Mouse (Mus musculus) heart, embryonic 15.5 days (tissue): ENCODE measurements around the gene Tspan32. TPM values are rescaled to one million over a fixed set of nuclear protein-coding genes. Genes with fewer than 3 reads are reported as not detected.

Experiments
- ATAC-seq: fragments of 200-750 bp; cut with Nextera tagmentation; replicated peaks from 2 replicates; pipeline ENCODE4 v1.8.0; 2017; ENCODE audit warnings: low read depth, moderate TSS enrichment; ENCODE audit not compliant: insufficient number of reproducible peaks, insufficient read depth, low FRiP score
- H3K27ac ChIP-seq: fragments of 300-500 bp; sonication (generic); 2 replicates; pipeline ENCODE4 v1.5.1; 2015; ENCODE audit warnings: mild to moderate bottlenecking, inconsistent platforms
- H3K27me3 ChIP-seq: fragments of 300-500 bp; sonication (generic); 2 replicates; pipeline ENCODE4 v1.6.1; 2015; ENCODE audit warnings: inconsistent platforms
- H3K36me3 ChIP-seq: fragments of 300-500 bp; sonication (generic); 2 replicates; pipeline ENCODE4 v1.6.1; 2015; ENCODE audit warnings: mild to moderate bottlenecking, inconsistent platforms
- H3K4me1 ChIP-seq: fragments of 300-500 bp; sonication (generic); replicated peaks from 2 replicates; pipeline ENCODE4 v1.6.1; 2015; ENCODE audit warnings: inconsistent platforms
- H3K4me2 ChIP-seq: fragments of 300-500 bp; sonication (generic); 2 replicates; pipeline ENCODE4 v1.6.1; 2015; ENCODE audit warnings: inconsistent platforms, mild to moderate bottlenecking, moderate library complexity
- H3K4me3 ChIP-seq: fragments of 300-500 bp; sonication (generic); 2 replicates; pipeline ENCODE4 v1.5.1; 2015; ENCODE audit warnings: mild to moderate bottlenecking, inconsistent platforms
- H3K9ac ChIP-seq: fragments of 300-500 bp; sonication (generic); 2 replicates; pipeline ENCODE4 v1.6.1; 2015; ENCODE audit warnings: mild to moderate bottlenecking, inconsistent platforms
- H3K9me3 ChIP-seq: fragments of 300-500 bp; sonication (generic); replicated peaks from 2 replicates; pipeline ENCODE4 v1.6.1; 2016; ENCODE audit warnings: inconsistent platforms
- WGBS: fragments of 180-500 bp; shearing (Covaris S2); methylation state at CpG from one replicate; pipeline ENCODE4 v1.1.7; 2015; ENCODE audit warnings: mixed read lengths; 5-methylcytosine and 5-hydroxymethylcytosine counted together
- polyA plus RNA-seq: library from polyadenylated mRNA; unstranded; fragments of >200 nt; fragmentation: Nextera tagmentation; extraction: Ambion mirVana; gene quantifications from 2 replicates; pipeline ENCODE4 v1.2.1, GENCODE M21; 2015

Tspan32 gene
- polyA plus RNA-seq, 1 experiment from 2014 or later, result 2.4 TPM

DNA sequence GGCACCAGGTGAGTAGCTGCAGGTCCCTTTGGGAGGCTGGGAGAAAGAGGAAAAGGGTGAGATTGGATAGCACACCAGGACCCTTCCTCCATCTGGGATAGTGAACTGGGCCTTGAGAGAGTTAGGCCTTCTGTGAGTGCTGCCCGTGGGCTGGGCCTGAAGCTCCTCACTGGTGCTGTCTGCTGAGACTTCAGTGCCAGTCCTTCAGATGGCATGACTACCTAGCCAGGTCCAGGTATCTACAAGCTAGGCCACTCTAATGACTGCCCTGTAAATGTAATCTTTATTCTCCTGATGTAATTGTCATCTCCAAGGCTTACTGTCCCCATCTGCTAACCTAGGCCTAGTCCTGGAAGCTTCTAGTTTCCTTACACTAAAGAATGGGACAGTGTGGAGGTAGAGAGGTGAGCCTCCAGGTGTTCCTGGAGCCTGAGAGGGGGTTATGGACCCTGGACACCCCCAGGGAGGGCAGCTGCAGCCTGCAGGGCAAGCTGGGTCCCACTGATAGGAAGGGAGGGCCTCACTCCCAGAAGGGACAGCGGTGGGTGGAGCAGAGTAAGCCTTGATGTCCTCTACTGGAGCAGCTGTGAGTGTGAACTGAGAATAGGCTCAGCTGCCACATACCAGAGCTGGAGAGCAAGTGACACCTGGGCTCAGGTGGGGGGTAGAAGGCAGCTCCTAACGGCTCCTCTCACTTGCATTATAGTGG lies 9.1 kb upstream of the Tspan32 start:
- Histone ChIP-seq H3K4me2 (no peak overlapping the region), H3K4me3 (no peak overlapping the region), H3K9ac (no peak overlapping the region), H3K4me1 (peaks cover 12% of the 10 kb centered on the region), H3K9me3 (0 out of 2 replicates have a peak, but pooled peaks cover 3% of the 10 kb centered on the region), H3K27me3 (peaks cover 9% of the 10 kb centered on the region; the same call in 1 of the 2 replicates), H3K27ac (no peak overlapping the region), H3K36me3 (no peaks in the 10 kb centered on the region)
- 74% methylated on average over 3 of the region's 3 CpGs for WGBS
- ATAC-seq, result no peak

- Histone ChIP-seq H3K9me3 (0 out of 2 replicates have a peak, but pooled peaks cover 3% of the 10 kb centered on the region), H3K4me1 (peaks cover 12% of the 10 kb centered on the region), H3K4me3 (no peak overlapping the region), H3K27me3 (no peaks in the 10 kb centered on the region), H3K27ac (no peak overlapping the region), H3K36me3 (no peaks in the 10 kb centered on the region), H3K4me2 (no peak overlapping the region), H3K9ac (no peak overlapping the region)
- ATAC-seq, result no peak
- WGBS, result 67% methylated on average over 2 of the region's 2 CpGs
These were observed 7.8 kb upstream of the Tspan32 start for GRCm38 (mm10) chr7:142996998-142997397.

GRCm38 (mm10) chr7:142997403-142998150 lies 7.3 kb upstream of the Tspan32 start:
- Histone ChIP-seq H3K4me2 (no peak overlapping the region), H3K27me3 (no peaks in the 10 kb centered on the region), H3K36me3 (no peaks in the 10 kb centered on the region), H3K4me3 (no peak overlapping the region), H3K9me3 (0 out of 2 replicates have a peak, but pooled peaks cover 3% of the 10 kb centered on the region), H3K27ac (no peak overlapping the region), H3K9ac (no peak overlapping the region), H3K4me1 (peaks cover 12% of the 10 kb centered on the region)
- ATAC-seq, result no peak
- WGBS, result 35% methylated on average over 3 of the region's 3 CpGs

GRCm38 (mm10) chr7:143002679-143003078 lies 2.2 kb upstream of the Tspan32 start:
- H3K27me3 ChIP-seq, result no peaks in the 10 kb centered on the region
- H3K27ac ChIP-seq, result no peak overlapping the region
- no peak overlapping the region for H3K4me2 ChIP-seq
- no peaks in the 10 kb centered on the region for H3K9me3 ChIP-seq
- H3K9ac ChIP-seq, result no peak overlapping the region
- H3K4me3 ChIP-seq, result no peak overlapping the region
- 28% methylated on average over 3 of the region's 3 CpGs for WGBS
- no peak for ATAC-seq
- peaks cover 33% of the 10 kb centered on the region for H3K4me1 ChIP-seq
- no peaks in the 10 kb centered on the region for H3K36me3 ChIP-seq

GRCm38 (mm10) chr7:143005344-143006096 lies 674 bp downstream of the Tspan32 start:
- Histone ChIP-seq H3K36me3 (no peaks in the 10 kb centered on the region), H3K4me2 (peak overlapping the region; percentile 14; the same call in 1 of the 2 replicates), H3K27ac (no peak overlapping the region), H3K4me3 (no peak overlapping the region), H3K4me1 (peaks cover 53% of the 10 kb centered on the region), H3K9me3 (no peaks in the 10 kb centered on the region), H3K27me3 (no peaks in the 10 kb centered on the region), H3K9ac (no peak overlapping the region)
- 78% methylated on average over 6 of the region's 6 CpGs for WGBS
- ATAC-seq, result no peak

DNA sequence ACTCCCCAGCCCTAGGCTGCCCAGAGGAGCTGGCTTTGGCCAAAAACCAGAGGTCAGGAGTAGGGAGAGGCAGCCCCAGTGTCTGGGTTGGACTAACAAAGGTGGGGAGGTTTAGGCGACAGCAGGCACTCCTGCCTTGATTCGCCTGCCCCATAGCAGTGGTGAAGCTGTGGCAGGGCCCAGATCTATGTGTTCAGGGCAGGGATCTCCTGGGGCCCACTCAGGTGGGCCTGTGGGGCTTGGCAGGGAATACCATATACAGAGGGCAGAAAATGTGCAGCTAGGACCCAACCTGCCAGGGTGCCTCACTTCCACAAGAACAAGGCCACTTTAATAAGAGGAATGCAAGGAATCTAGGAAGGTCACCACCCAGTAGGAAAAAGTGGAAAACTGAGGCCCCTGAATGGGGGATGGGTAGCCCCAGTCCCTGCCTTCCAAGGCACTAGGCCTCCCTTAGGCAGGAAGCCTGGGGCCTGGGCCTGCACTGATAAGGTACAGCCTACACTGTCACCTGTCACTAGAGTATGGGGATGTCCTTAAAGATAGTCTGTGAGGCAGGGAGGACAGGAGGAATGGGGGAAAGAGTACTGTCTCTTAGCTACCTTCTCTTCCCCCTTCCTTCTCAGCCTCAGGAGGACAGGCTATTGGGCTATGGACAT lies 1.4 kb downstream of the Tspan32 start:
- no peaks in the 10 kb centered on the region for H3K27me3 ChIP-seq
- H3K9me3 ChIP-seq, result no peaks in the 10 kb centered on the region
- H3K9ac ChIP-seq, result no peak overlapping the region; the same call in 1 of the 2 replicates
- no peak overlapping the region for H3K4me3 ChIP-seq
- WGBS, result 72% methylated on average over 2 of the region's 2 CpGs
- peak overlapping the region; percentile 14; the same call in 1 of the 2 replicates for H3K4me2 ChIP-seq
- no peak for ATAC-seq
- H3K27ac ChIP-seq, result peak overlapping the region; percentile 35; the same call in 1 of the 2 replicates
- peaks cover 55% of the 10 kb centered on the region for H3K4me1 ChIP-seq
- no peaks in the 10 kb centered on the region for H3K36me3 ChIP-seq

- no peaks in the 10 kb centered on the region for H3K36me3 ChIP-seq
- 87% methylated on average over 8 of the region's 8 CpGs for WGBS
- H3K27me3 ChIP-seq, result no peaks in the 10 kb centered on the region
- no peaks in the 10 kb centered on the region for H3K9me3 ChIP-seq
- no peak overlapping the region for H3K9ac ChIP-seq
- peaks cover 62% of the 10 kb centered on the region for H3K4me1 ChIP-seq
- H3K27ac ChIP-seq, result peak overlapping the region; percentile 91; the same call in 1 of the 2 replicates
- ATAC-seq, result no peak
- no peak overlapping the region for H3K4me3 ChIP-seq
- no peak overlapping the region; the same call in 1 of the 2 replicates for H3K4me2 ChIP-seq
These were observed 2.1 kb downstream of the Tspan32 start for GRCm38 (mm10) chr7:143006756-143007598.

DNA sequence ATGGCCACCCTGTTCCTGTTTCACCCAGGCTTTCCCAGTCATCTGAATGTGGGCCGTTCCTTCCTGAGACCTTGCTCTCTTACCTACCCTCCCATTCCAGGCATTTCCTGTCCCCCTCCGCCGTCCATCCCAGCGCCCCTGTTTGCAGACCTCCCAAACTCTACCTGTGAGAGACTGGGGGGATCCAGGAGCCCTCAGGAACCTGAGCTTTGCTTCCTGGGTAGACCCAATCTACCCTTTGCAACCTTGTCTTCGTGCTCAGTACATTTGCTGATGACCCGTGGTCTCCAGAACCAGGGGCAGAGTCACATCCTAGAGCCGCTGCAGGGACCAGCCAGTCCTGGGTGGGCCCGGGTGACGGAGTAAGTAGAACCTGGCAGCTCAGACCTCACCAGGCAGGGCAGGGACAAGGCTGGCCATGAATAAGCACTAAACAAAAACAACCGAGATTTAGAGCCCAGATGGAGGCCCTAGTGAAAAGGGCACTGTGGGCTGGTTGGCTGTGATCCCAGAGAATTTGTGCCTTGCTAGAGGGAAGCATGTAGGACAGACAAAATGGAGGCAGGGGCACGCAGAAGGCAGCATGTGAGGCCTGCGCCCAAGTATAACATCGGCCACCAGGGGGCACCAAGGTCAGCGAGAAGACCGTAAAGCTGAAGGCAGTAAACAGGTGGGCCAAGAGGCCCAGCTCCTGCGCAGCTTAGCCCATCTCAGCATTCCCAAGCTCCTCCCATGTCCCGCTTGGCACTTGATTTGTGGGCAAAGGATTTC lies 2.9 kb downstream of the Tspan32 start:
- no peak overlapping the region for H3K9ac ChIP-seq
- H3K4me3 ChIP-seq, result no peak overlapping the region

DNA sequence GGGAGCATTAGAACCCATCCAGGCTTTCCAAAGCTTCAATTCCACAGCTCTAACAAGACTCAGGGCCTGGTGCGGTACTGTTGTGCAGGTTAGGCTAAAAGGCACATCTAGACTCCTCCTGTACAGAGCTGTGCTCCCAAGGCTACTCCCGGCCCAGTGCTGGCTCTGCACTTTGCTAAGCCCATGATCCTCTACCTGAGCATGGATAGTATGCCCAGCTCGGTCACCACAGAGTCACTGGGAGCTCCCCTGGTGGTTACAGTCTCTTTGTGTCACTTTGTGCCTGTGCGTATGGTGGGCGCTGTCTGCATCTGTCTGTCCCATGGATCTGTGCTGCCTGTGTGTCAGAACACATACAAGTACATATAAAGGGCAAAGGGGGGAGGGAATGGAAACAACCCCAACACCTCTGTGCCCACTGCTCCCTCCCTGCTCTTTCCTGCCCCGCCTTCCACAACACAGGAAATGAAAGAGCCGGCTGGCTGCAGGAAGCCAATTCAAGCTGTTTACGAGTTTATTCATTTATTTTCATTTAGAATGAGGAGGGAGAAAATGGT lies 3.6 kb downstream of the Tspan32 start:
- Histone ChIP-seq H3K9me3 (no peaks in the 10 kb centered on the region), H3K36me3 (no peaks in the 10 kb centered on the region), H3K4me2 (peak overlapping the region; percentile 30), H3K9ac (0 out of 2 replicates have a peak overlapping the region, but pooled peaks have one; percentile 20), H3K4me1 (peaks cover 70% of the 10 kb centered on the region), H3K27me3 (no peaks in the 10 kb centered on the region), H3K4me3 (no peak overlapping the region), H3K27ac (peak overlapping the region; percentile 91)
- peak; percentile 50 for ATAC-seq
- 45% methylated on average over 8 of the region's 8 CpGs for WGBS

More for the DNA sequence above, 2.9 kb downstream of the Tspan32 start:
- no peaks in the 10 kb centered on the region for H3K27me3 ChIP-seq
- peak; percentile 72 for ATAC-seq
- no peaks in the 10 kb centered on the region for H3K9me3 ChIP-seq
- peak overlapping the region; percentile 91 for H3K27ac ChIP-seq
- H3K4me1 ChIP-seq, result peaks cover 66% of the 10 kb centered on the region
- peak overlapping the region; percentile 30 for H3K4me2 ChIP-seq
- H3K36me3 ChIP-seq, result no peaks in the 10 kb centered on the region
- 34% methylated on average over 17 of the region's 17 CpGs for WGBS
